Mouse (Mus musculus): ENCODE results near the gene Asb16. TPM values are rescaled to one million over a fixed set of nuclear protein-coding genes. Genes with fewer than 3 reads are reported as not detected.

Asb16 gene
- total RNA-seq, 1 experiment from 2014 or later = 0.19 TPM

DNA sequence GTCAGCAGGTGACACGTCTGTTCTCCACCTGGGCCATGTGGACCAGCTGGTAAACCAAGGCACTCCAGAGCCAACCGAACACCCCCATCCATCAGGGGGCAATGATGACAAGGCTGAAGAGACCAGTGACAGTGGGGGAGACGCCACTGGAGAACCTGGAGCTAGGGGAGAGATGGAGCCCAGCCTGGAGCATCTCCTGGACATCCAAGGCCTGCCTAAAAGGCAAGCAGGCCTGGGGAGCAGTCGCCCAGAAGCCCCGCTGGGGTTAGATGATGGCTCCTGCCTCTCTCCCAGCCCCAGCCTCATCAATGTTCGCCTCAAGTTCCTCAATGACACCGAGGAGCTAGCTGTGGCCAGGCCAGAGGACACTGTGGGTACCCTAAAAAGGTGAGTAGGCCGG is 18.9 kb downstream of the Asb16 start:
- DNase-seq = no peak

DNA sequence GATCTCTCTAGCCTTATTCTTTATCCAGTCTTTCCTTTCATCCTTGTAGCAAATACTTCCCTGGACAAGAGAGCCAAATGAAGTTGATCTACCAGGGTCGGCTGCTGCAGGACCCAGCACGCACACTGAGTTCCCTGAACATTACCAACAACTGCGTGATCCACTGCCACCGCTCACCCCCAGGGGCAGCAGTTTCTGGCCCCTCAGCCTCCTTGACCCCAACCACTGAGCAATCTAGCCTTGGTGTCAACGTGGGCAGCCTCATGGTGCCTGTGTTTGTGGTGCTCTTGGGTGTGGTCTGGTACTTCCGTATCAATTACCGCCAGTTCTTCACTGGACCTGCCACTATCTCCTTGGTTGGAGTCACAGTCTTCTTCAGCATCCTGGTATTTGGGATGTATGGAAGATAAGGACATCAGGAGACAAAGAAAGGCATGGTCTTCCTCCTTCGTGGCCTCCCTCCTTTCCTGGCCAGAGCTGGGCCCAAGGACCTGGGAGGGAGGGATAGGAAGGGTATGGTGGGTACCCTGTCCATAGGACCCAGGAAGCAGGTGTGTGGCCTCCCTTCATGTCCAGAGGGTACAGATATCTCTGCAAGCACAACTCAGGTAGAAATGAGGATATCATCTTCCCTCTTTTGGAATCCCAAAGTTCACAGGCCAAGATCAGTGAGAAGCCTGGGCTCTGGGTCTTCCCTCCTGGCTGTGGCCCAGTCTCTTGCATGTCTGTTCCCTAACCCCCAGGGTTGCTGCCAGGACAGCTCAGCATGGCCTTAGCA is 19.7 kb downstream of the Asb16 start:
- DNase-seq = no peak

DNA sequence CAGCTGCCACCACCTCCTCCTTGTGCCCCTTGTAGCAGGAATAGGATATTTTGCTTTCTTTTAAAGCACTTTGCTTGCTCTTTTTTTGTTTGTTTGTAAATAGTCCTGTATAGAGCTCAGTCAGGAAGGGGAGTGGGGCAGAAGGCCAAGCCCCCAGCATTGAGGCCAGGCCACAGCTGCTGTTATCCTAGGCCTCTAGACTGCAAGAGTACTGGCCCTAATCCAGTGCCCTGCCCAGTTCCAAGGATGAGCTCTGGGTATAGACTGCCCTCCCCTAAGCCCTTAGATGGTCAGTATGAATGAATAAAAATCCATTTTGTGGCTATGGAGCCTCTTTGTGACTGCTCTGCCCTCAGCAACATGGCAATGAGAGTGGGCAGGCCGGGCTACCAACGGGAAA is 20.4 kb downstream of the Asb16 start:
- no peak for DNase-seq

DNA sequence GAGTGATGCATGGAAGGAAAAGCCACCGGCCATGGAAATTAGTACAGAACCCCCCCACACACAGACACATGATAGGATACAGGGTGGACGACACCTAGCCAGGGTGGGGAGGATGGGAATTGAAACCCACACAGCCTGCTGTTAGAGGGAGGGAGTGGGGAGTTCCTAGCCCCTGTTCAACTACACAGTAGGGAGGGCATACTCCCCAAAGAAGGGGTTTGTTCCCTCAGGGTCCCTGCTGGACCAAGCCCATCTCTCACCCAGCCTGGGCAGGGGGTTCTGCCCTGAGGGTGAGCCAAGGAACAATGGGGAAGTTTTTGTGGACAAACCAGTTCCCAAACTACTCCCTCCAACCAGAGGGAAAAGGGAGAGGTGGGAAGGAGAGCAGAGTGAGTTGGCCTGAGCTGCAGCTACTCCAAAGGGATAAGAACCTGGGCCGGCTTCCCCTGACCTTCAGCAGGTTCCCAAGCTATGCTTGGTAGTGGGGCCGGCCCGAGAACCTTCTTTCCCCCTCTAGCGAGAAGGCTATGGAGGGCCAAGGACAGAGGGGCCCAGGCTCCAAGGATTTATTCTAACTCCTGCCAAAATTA is 21.1 kb downstream of the Asb16 start:
- DNase-seq = no peak

DNA sequence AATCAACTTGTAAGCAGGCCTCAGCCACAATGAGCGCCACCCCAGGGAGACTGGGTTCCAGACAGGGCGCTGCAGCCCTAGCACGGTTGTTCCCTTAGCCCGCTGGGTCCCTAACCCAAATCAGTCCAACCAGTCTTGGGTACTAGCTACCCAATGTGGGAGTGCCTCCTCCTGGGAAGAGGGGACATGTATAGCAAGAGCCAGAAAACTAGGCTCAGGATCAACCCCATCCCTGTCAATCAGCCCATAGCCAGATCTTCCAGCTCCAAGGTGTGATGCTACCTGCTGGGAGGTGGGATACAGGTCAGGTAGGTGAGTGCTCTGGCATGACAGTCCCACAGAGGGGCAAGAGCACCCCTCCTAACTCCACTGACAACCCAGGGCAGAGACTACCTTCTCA is 21.6 kb downstream of the Asb16 start:
- DNase-seq = no peak

DNA sequence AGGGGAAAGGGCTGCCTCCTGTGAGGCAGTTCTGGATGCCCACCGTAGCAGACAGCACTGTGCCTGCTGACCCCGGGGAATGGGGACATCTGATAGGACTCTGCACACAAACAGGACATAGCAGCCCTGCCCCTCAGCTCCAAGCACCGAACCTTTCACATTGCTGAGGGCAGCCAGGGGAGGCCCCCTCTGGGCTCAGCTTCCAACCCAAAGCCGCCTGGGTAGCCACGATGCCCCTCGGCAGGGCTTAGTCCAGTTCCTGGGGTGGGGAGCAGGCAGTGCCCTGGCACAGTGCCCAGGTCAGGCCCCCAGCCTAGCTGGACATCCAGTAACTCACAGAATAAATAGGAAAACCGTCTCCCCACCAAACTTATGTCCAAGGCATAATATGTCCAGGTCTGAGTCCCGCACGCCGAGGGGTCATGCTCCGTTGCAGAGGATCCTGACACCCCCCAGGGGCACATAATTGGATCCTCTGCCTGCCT is 22.6 kb downstream of the Asb16 start:
- no peak for DNase-seq

DNA sequence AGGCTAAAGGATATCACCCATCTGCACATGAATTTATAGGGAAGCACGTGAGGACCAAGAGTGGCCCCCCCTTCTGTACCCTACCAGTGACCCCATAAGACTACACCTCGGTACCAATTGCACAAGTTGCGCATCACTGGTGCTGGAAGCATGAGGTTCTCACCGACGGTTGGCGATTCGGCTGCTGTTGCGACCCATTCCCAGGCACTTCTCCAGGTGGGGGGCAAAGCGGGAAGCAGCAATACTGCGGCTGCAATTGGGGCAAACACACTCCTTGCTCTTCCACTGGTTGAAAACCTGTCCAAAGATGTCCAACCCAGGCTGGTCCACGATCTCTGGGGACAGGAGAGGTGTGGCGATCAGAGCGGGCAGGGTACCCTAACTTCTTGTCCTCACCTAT is 25.4 kb downstream of the Asb16 start:
- DNase-seq = no peak

DNA sequence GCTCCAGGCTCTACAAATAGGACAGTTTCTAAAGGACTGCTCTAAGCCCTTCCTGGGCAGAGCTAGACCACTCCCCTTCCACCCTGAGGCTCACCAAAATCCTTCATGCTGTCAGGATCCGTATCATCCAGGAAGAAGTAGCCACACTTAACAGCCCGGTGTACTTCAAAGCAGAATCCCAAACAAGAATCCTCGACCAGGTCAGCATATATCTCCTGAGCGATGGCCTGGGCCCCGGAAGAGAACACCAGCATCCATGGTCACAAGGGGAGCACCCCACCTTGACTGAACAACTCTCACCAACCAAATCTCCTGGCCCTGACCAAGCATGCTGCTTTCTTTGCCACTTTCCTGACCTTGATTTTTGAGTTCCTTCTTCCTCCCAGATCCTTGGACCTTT is 25.9 kb downstream of the Asb16 start:
- DNase-seq = no peak

DNA sequence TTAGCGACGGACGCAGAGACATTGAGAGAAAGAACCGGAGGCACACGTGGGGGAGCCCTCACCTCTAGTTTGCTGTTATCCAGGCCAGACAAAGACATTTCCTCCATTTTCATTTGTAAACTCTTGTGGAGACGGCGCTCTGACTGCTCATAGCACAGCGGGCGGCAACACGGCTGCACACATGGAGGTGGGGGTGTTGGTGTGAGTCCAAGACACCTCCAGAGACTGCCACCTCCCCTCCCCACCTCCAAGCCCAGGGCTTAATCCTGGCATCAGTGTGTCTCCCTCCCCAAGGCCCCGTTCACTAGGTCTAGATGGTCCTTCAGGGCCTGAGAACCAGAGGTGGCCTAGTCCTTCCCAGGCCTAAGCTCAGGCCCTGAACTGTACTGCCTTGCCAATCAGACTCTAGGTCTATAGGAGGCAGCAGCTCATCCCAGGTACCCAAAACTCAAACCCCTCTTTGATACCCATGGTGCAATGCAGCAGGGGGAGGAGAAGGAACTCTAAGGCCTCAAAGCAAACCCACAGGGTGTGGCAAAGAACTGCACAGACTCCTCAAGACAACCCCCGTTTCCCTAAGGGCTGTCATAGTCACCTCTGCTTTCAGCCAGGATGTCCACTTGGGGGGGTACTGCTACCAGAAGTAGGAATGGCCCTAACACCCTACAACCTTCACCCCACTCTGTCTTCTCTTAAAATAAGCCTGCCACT is 26.5 kb downstream of the Asb16 start:
- no peak for DNase-seq

DNA sequence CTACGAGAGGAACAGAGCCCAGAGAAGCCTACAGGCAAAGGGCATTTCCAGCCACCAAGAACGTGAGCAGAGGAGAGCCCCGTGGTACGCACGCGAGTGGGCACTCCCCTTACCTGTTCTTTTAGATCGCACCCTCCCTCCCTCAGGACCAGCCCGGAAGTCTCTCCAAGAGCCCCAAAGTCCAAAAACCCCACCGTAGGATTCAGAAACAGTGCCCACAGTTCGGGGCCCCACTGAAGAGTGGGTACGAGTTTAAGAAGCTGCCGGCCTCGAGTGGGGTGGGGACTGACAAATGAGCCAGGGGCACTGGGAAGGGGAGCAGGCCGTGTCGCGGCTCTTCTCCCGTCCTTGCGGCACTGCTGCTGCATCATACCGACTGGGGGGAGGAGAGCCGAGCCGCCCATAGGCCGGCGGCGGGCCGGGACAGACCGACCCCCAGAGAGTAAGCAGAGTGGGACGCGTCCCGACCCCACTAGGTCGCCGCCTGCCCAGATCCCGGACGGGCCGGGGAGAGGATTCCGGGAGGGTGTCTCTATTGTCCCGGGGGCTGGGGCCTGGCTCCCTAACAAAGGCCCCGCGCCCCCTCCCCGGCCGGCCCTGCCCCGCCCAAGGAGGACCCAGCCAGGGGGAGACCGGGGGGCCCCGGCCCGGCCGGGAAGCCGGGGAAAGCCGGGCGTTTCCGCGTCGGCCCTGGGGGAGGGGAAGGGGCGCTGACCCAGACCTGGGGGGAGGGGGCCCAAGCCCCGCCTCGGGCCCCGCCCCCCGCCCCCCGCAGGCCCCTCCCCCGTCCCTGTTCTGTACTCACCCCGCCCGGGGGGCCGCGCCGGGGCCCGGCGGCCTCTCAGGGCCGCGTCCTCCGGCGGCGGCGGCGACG is 27.3 kb downstream of the Asb16 start:
- peak; percentile 77 for DNase-seq

DNA sequence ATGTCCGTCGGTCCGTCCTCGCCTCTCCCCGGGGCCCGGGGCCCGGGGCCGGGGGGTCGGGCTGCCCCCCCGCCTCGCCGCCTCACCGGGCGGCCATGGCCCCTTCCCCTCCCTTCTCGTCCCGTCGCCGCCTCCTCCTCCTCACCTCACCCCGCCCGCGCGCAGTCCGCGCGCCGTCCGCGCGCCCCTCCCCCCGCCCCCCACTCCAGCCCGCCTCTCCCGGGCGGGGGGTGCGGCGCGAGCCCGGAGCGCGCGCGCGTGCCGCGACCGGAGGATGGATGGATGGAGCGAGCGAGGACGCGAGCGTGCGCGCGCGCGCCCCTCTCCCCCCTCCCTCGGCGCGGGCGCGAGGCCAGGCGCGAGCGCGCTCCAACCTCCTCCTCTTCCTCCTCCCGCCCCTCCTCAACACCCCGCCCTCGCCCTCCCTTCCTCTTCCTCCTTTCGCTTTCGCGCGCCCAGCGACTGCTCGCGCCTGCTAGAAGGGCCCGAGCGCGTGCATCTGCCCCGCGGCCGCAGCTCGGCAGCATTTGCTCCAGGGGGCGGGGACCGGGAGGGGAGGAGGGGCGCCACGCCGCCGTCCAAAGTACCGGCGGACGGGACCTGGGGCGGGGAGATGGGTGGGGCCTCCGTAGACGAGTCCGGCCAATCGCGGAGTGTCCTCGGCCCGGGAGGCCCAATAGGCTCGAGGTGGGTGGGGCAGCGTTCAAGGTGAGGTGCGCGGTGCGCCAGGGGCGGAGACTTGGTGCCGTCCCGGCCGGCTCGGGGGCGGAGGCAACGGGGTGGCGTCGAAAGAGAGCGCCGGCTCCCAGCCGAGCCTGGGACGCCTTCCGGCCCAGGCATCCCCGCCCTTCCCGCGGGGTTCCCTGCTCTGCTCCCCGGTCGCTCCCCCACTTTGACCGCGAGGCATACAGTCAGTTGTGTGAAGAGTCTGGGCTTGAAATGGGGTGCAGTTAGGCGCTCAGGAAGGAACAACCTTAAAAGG is 28.2 kb downstream of the Asb16 start, which contains the start of gene Atxn7l3:
Gene Atxn7l3 (minus strand): TSS at position 141 of the 982 bp plus-strand sequence.
- peak; percentile 100 for DNase-seq

DNA sequence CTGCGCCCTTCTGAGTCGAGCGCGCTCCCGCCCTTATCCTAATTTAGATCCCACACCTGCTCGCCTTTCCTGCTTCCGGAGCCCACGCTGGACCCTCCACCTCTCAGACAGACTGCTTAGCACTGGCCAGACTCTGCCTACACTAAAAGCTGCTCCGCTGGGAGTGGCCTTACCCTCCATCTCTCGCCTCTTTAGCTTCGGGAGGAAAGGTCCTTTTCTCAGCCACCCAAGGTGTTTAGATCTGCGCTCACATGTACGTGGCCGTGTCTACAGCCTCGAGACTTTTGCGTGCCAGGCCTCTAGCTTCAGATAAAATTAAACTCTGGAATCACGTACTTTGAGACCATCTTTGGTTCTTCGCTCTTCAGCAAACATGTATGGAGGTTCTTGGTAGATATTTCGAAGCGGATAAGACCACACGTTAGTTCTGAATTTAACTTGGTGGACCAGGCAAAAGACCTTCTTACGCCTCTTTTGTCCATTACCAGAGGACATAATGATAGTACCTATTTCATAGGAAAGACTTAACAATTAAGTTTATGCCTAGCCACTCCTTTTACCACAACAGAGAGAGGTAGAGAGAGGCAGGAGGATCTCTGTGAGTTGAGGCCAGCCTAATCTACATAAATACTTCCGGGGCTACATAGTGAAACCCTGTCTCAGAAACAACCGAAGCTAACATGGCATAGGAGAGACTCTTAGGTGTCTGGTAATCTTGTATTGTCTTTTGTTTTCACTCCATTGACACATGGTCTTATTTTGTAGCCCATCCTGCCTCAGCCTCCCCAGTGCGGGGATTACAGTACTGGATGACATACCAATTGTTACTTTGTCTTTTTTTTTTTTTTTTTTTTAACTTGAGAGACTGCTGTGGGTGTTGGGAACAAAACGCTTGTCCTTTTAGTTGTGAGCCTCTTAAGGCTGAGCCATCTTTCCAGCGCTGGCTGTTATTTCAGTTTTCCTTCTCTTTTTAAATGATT is 29.3 kb downstream of the Asb16 start:
- DNase-seq = no peak

DNA sequence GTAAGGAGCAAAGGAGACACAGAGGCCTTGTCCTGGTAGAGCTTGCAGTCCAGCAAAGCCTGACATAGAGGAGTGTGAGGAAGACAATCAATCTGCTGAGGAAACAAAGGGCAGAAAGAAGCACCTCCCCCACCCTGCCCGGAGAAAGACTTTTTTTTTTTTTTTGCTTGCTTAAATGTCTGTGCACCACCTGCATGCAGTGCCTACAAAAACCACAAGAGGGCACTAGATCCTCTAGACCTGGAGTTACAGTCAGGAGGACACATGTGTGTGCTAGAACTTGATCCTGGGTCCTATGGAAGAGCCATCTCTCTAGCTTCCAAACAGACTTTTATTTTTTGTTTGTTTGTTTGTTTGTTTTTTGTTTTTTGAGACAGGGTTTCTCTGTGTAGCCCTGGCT is 31.3 kb downstream of the Asb16 start:
- peak; percentile 77 for DNase-seq

DNA sequence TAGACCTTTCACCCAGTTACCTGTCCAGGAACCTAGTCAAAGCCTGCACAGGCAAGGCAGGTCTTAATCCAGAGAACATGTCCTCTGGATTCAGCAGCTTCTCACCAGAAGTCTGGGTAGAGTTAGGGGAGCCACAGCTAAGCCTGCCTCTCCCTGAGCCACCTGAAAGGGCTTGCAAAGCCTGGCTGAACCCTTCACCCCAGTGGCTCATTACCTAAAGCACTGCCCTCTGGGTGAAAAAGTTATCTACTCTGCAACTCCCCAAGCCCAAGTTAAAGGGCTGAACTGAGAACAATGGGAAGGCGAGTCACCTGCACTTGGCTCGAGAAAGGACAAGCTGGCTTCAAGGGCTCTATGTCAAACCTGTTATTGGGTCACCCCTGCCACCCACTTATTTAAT is 35.6 kb downstream of the Asb16 start:
- no peak for DNase-seq

DNA sequence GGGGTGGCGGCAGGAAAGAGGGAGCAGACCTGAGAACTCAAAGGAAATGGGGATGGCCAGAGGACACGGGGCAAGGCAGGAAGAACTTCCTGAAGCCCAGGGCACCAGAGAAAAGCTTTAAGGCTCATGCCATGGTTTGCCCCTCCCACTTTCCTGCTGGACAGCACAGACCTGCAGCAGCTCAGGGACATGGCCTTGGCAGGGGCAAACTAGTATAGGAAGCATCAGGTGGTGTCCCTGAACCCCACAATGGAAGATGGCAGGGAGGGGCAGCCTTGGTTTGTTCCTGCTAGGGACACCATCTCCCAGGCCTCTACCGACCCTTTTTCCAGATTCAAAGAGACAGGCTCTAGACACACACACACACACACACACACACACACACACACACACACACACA is 36.8 kb downstream of the Asb16 start:
- DNase-seq = peak; percentile 61

DNA sequence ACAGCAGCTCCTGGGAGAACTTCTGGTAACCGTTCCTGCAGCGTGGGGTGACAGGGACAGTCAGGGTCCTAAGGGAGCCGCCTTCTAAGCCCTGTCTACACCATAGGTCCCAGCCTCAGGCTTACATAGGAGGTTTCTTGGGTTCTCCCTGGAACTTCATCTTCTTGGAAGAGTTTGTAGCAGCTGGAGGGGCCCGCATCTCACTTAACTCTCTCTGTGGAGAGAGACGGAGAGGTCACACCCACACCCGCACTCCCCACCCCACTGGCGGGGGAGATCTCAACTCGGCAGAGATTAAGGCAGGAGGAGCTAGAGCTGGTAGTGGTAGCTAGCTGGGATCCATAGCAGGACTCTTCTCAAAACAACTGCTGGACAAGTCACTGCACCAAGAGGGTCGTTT is 39.6 kb downstream of the Asb16 start:
- peak; percentile 2 for DNase-seq

DNA sequence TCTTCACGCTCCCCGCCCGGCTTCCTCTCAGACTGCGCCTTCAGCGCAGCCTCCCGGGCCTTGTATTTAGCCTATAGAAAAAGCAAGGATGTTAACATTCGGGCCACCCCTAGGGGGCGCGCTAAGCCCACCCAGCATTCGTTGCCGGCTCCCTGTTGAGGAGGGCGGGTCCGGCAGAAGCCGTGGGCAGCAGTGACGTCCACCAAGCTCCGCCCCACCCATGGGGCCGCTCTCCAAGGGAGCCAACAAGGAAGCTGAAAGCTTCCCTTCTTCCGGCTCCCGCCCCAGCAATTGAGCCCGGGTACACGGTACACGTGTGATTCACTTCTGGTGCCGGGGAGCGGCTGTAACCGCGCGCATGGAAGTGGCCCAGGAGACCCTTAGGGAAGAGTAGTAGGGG is 40.4 kb downstream of the Asb16 start:
- DNase-seq = peak; percentile 99

DNA sequence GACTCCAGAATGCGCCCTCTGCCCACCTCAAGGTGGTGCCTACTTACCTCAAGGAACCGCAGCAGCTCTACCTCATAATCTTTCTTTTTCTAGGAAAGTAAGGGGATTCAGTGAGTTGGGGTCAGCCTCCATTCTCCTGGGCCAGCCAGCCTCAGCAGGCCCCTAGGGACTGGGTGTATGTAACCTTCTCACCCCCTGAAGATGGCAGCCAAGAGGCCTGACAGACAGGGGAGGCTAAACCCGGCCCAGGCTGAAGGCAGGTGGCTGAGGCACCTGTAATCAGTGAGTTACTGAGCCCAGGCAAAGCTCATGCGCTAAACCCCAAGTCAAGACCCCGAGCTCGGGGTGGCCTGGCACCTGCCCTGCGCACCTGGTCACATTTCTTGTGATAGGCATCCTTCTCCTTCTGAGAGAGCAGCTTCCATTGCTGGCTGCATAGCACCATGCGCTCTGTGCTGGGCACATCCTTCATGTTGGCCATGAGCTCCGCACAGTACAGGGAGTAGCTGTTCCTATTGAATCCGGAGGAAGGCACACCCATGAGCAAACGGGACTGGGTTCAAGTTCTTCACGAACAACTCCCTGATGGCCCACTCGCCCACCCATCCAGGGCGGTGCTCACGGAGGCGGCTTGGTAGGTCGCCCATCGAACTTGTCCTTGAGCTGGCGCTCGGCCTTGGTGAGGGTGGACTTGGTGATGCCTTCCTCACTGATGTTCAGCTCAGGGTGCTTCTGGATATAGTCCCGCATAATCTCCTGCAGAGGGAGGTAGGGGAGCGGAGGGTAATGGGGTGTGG is 41.5 kb downstream of the Asb16 start:
- DNase-seq = peak; percentile 51

Data from adrenal gland, postnatal 14 days (tissue).